Mouse (Mus musculus) cerebellum, adult 2 months (tissue): ENCODE measurements around the gene Tcf20. TPM values are rescaled to one million over a fixed set of nuclear protein-coding genes. Genes with fewer than 3 reads are reported as not detected.
"Not testable (repeated sequence)": the region's sequence is repeated elsewhere in the genome, so short reads cannot be mapped to it uniquely, and the experiment has no call there.

Experiments used
- DNase-seq, 2 experiments: peaks; one replicate each; pipeline ENCODE4 v3.0.0; 2021
- H3K27ac ChIP-seq: fragments of 200-500 bp; 2 replicates; pipeline ENCODE4 v1.5.1; 2012; ENCODE audit warnings: low read length, control low read depth, inconsistent platforms; ENCODE audit not compliant: insufficient read depth
- H3K27me3 ChIP-seq: fragments of 200-500 bp; 2 replicates; pipeline ENCODE4 v1.6.1; 2012; ENCODE audit warnings: inconsistent platforms, mild to moderate bottlenecking, low read length, moderate library complexity; ENCODE audit not compliant: control insufficient read depth, insufficient read depth
- H3K4me1 ChIP-seq: fragments of 200-500 bp; 2 replicates; pipeline ENCODE4 v1.6.1; 2011; ENCODE audit warnings: low read length; ENCODE audit not compliant: control insufficient read depth, insufficient read depth
- H3K4me3 ChIP-seq: fragments of 200-500 bp; replicated peaks from 2 replicates; pipeline ENCODE3; 2011; ENCODE audit warnings: mild to moderate bottlenecking, low read depth, low read length, control low read depth; ENCODE audit not compliant: insufficient read depth
- CTCF ChIP-seq: fragments of 200-500 bp; IDR thresholded peaks from 2 replicates; pipeline ENCODE4 v1.5.1; 2011; ENCODE audit warnings: low read depth, mild to moderate bottlenecking, control low read depth, low read length, moderate library complexity, borderline replicate concordance; ENCODE audit not compliant: insufficient read depth
- POLR2A ChIP-seq: fragments of 200-500 bp; IDR thresholded peaks from 2 replicates; pipeline ENCODE4 v1.6.1; 2011; ENCODE audit warnings: low read length, control low read depth, borderline replicate concordance; ENCODE audit not compliant: insufficient read depth
- WGBS: fragments of 180-500 bp; shearing (Covaris S2); methylation state at CpG from one replicate; pipeline ENCODE4 v1.1.7; 2018; 5-methylcytosine and 5-hydroxymethylcytosine counted together
- polyA plus RNA-seq: library from polyadenylated mRNA; depleted of rRNA; stranded (reverse); fragments of >200 nt; gene quantifications from 2 replicates; pipeline ENCODE4 v1.2.3, GENCODE M21; 2012; rRNA removed

The Tcf20 gene
- polyA plus RNA-seq, 1 experiment = 25.0 TPM

DNA sequence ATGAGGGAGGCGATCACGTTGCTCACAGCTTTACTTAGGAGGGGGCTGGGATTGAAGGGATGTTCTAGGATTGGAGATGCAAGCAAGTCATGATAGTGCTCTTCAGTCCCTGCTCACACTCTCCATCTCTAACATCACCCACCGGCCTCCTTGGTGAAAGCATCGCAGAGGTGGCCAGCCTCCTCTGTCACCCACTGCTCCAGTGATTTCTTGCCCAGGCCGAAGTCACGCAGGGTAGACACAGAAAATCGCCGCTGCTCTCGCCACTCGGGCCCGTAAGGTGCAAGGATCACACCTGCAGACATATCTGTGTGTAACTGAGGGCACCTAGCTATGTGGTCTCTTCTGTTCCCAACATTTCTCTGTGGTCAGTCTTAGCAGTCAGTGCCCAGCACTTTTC, 195.1 kb downstream of the Tcf20 start:
- no peak overlapping the region for H3K27ac ChIP-seq
- no peaks in the 10 kb centered on the region for H3K27me3 ChIP-seq
- DNase-seq = no peak
- H3K4me1 ChIP-seq = no peaks in the 10 kb centered on the region
- TF ChIP-seq CTCF (no peak), POLR2A (no peak)
- 93% methylated on average over 11 of the region's 11 CpGs for WGBS
- H3K4me3 ChIP-seq = no peak overlapping the region

DNA sequence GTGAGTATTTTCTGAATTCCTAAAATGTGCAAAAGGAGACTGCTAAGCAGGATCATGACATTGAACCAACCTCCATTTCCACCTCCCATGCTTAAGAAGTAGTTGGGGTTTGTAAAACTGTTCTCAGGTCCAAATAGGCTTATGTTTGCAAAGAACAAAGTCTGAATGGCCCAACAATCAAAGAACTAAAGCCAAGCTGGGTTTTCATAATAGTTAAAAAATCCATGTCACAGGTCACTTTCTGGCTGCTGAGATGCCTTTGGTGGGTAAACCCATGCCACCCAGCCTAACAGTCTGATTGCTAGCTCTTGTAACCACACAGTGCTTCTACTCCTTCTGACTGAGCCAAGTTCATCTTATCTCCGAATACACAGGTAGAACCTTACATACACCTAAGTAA, 203.1 kb downstream of the Tcf20 start:
- no peak overlapping the region for H3K4me3 ChIP-seq
- H3K27me3 ChIP-seq = no peaks in the 10 kb centered on the region
- H3K4me1 ChIP-seq = no peaks in the 10 kb centered on the region
- 89% methylated on average over 1 of the region's 1 CpGs for WGBS
- TF ChIP-seq POLR2A = no peak
- no peak for TF ChIP-seq CTCF
- no peak overlapping the region for H3K27ac ChIP-seq
- no peak for DNase-seq

DNA sequence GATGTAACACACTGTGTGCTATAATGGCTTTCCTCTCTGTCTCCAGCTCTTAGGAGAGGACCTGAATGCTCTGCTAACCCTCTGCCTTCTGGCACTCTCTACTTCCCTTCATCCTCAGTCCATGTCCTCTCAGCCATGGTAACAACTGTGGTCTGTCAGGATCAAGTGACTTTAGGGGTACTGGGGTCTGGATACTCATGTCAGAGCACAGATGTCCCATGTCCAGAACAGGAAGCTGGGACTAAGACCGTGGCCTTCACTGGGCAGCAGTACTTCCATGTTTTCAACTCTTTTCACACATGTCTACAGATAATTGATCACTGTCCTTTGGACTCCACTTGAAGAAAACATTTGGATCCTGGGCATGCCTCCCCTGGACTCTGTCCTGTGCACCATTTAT, 203.9 kb downstream of the Tcf20 start:
- Histone ChIP-seq H3K27ac (no peak overlapping the region), H3K27me3 (no peaks in the 10 kb centered on the region), H3K4me3 (no peak overlapping the region), H3K4me1 (no peaks in the 10 kb centered on the region)
- DNase-seq = no peak
- 83% methylated on average over 1 of the region's 1 CpGs for whole genome bisulfite sequencing
- TF ChIP-seq CTCF (no peak), POLR2A (no peak)

DNA sequence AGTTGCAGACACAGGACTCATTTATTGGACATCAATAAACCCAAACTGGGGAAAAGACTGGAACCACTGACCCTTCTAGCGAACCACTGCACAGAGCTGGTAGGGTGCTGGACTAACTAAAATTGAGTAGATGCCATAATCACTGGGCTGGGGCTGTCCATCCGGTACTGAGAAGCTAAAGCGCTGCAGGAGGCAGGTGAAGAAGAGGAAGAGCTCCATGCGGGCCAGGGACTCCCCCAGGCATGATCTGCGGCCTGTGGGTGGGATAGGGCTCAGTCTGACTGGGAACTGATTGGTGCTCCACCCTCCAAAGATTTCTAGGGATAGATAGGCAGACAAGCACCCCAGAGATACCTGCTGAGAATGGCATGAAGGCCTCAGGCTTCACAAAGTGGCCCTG, 209.8 kb downstream of the Tcf20 start:
- 80% methylated on average over 5 of the region's 5 CpGs for WGBS
- H3K4me1 ChIP-seq, H3K4me3 ChIP-seq, H3K27ac ChIP-seq, DNase-seq, H3K27me3 ChIP-seq: not testable (repeated sequence)

DNA sequence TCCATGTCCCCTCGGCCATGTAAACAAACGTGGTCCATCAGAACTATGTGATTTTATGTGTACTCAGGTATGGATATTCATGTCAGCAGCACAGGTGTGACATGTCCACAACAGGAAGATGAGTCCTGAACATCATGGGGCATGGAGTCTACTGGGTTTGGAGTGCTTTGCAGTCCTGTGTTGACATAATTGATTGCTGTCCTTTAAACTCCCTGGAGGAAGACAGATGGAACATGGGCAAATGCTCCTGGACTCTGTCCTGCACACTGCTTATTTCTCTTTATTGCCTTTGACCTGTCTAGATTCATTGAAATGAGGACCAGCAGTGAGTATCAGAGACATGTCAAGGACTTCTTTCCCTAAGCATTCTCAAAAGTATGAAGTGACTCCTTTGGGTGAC, 221.7 kb downstream of the Tcf20 start:
- no peaks in the 10 kb centered on the region for H3K27me3 ChIP-seq
- H3K27ac ChIP-seq = no peak overlapping the region
- TF ChIP-seq POLR2A (no peak), CTCF (no peak)
- 84% methylated on average over 2 of the region's 2 CpGs for WGBS
- H3K4me3 ChIP-seq = no peak overlapping the region
- DNase-seq = no peak
- H3K4me1 ChIP-seq = no peaks in the 10 kb centered on the region

DNA sequence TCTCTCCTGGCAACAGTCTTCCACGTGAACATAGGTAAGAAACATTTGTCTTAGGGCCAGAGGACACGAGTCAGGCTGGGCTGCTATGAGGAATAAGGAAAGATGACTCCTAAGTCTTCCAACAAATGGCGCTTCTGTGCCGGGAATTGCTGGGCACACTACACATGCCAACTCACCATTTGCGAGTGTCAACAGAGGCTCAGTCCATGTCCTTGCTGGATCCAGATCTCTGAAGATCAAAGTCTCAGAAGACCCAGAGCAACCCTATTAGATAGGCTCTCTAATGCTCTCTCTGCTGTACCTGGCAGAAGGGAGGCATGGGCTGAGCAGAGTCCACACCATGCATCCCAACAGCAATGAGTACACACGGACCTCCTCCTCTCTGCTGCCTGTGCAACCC, 222.8 kb downstream of the Tcf20 start:
- H3K4me3 ChIP-seq = no peak overlapping the region
- 78% methylated on average over 6 of the region's 6 CpGs for WGBS
- H3K4me1 ChIP-seq = no peaks in the 10 kb centered on the region
- no peak for DNase-seq
- no peak for TF ChIP-seq CTCF
- TF ChIP-seq POLR2A = no peak
- no peaks in the 10 kb centered on the region for H3K27me3 ChIP-seq
- no peak overlapping the region for H3K27ac ChIP-seq

DNA sequence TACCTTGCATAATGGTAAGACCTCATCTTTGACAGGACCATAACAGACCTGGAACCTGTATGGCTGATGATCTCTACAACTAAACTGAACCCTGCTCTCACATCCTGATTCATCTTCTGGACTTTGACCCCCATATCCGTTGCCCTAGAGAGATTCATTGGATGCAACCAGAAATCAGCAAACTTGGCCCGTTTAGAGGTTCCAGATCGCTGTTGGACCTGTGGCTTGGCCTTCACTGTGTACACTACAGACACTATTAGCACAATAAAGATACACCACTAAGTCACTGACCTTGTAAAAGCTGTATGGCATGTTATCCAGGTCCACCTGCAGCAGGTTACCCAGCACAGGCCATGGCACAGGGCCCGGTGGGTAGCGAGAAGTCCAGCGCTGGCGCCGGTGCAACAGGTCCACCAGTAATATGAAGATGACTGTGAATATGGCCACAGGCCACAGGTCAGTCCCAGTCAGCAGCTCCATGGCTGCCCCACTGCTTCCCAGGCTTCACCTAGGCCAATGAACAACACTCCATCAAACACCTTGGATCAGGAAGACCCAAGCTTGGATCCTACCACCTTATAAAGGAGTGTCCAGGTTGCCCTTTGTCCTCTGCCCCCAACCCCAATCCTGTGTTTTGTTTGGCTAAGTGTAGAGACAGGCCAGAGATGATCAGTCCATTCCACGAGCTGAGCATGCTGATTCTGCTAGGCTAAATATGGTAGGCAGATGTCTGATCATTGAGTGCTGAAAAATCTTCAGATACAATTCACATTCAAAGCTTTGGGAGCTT, 223.8 kb downstream of the Tcf20 start, which contains the start of gene Cyp2d40:
Gene Cyp2d40 (minus strand): TSS at position 553 of the 790 bp plus-strand sequence.
- no peaks in the 10 kb centered on the region for H3K27me3 ChIP-seq
- H3K27ac ChIP-seq = no peak within 1 kb of the TSS
- H3K4me1 ChIP-seq = no peaks in the 10 kb centered on the region
- no peak within 1 kb of the TSS for H3K4me3 ChIP-seq
- WGBS = 90% methylated on average over 9 of the region's 9 CpGs
- DNase-seq = no peak
- TF ChIP-seq POLR2A (no peak), CTCF (no peak)

Other genes starting within 250 kb of the Tcf20 start
- not detected in 2 replicates for gene Cyp2d40, start 223.7 kb downstream of the Tcf20 start, polyA plus RNA-seq
- gene Cyp2d26, start 193.6 kb downstream of the Tcf20 start, polyA plus RNA-seq = 0.10 and 0.16 TPM in 2 replicates
- gene Nfam1, start 45.4 kb upstream of the Tcf20 start, polyA plus RNA-seq = 0.67 and 0.80 TPM in 2 replicates
- 16.5 and 19.2 TPM in 2 replicates for gene Serhl, start 101.6 kb upstream of the Tcf20 start, polyA plus RNA-seq
- gene Rrp7a, start 134.9 kb upstream of the Tcf20 start, polyA plus RNA-seq = 109 and 114 TPM in 2 replicates
- gene Poldip3, start 161.5 kb upstream of the Tcf20 start, polyA plus RNA-seq = 73.3 and 74.1 TPM in 2 replicates
- 63.5 and 68.6 TPM in 2 replicates for gene Cyb5r3, start 184.7 kb upstream of the Tcf20 start, polyA plus RNA-seq